Mouse (Mus musculus) c-Kit-positive CD71-positive TER-119-positive erythroid progenitor cells, embryonic 14.5 days (primary cell): ENCODE measurements around the gene Psma6.

ENCODE experiments used
- DNase-seq: peaks from one replicate; pipeline ENCODE4 v3.0.0-alpha.2; 2013; ENCODE audit warnings: low spot score

Gene Psma6

DNA sequence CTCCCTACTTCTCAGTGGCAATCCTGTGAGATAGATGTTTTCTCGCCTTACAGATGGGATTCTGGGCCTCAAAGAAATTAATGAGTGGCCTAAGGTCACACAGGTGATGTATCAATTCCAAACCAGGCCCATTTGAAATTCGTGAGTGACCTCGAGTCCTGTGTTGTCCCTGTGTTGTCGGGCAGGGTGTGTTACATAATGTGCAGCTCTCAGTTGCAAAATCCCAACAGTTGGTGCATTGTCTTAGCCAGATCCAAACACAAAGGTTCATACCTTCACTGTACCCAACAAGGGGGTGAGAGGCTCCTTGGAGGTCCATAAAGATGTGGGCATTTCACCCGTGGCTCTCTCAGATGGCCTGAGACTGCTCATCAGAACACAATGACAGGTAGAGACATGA is 56.4 kb downstream of the Psma6 start:
- DNase-seq: no peak

DNA sequence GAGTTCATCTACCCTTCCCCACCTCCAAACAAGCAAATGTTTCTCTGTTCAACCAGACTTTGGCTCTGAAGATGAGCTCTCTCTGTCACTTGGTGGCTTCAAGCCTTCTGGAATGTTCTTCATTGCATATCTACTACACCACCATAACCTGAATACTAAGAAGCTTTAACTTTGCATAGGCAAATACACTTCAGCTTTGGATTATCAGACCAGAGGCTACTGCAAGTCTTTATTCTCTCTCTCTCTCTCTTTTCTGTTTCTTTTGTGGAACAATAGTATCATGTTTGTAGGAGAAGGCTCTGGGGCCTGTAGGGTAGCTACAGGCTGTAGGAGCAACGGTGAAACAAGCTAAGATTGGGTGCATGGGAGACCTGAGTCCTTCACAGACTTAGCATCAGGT is 58.2 kb downstream of the Psma6 start:
- DNase-seq: no peak

DNA sequence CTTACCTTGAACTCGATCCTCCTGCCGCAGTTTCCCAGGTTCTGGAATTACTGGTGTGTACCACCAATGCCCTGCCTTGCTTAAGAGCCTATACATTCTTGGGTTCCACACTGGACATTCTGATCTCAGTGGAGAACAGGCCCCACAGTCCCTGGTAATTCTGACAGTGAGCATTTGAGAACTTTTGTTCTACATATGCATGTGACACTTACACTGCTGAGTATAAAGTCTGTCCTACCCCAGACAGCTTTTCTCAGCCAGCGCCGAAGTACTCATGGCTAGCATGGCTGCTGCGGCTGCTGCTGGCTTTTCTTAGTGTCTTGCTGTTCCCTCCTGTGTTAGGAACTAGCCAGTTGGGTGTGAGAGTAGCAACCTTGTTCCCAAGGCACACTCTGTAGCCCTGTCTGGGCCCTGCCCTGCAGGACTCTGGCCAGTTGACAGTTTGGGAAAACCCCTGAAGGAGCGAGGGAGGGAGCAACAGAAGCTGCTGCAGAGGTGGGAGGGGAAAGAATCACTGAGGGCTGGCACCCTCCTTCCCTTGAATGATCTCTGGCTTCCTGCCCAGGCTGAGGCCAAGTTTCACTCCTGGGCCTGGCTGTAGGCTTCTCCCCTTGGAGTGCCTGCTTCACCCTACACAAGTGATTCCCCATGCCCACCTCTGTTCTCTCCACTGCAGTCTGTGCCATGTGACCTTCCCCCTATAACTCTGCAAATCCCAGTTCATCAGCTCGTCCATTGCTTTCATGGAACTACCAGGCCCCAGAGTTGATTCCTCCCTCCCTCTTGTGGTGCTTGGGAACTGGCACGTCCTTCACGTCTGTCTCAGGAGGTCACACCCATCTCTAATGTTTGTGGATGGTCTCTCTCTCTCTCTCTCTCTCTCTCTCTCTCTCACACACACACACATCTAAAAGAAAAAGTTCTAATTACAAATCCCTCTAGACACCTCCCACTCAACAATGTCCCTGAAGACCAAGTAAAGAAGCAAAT is 59.1 kb downstream of the Psma6 start:
- DNase-seq: no peak

GRCm38 (mm10) chr12:55444031-55444451 is 60.0 kb downstream of the Psma6 start:
- no peak for DNase-seq

DNA sequence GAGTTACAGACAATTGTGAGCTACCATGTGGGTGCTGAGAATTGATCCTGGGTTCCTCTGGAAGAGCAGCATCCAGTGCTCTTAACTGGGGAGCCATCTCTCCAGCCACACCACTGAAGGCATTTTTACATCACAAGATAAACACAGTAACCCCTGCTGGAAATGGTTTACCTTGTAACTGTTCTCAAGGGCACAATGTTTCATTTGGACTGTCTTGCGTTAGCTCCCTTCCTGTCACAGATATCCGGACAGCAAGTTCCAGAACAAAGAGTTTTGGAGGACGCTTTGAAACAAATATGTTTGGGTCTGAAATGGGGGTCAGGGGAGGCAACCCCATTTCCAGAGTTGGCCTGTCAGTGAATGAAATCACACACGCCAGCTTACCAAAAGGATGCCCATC is 61.6 kb downstream of the Psma6 start:
- DNase-seq: no peak

GRCm38 (mm10) chr12:55446366-55446745 is 62.3 kb downstream of the Psma6 start:
- no peak for DNase-seq

DNA sequence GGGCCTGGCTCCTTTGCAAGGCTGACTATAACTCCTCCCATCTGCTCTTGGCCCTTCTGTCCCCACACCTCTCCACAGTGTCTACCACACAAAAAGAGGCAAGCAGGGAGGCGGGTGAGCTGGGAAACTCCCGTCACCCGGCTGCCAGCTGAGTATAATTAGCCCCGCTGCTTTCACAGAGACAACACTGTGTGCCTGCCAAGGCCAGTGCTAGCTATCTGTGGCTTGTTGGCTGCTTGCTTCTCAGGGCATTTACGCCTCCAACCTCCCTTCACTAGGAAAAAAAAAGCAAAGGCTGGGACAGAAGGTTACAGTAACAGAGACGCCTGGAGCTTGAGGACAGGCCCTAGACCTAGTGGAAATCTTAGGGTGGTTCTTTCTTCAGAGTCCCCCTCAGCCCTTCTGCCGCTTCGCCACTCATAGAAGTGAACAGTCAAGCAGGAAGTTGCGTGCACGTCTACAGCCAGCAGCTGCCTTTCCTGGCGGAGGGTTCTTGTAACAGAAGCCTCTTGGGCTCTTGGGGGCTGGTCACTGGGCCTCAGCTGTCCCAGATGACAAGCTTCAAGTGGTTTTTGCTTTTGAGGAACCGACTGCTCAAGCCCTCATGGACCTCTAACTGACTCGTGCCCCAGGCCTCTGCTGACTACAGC is 62.8 kb downstream of the Psma6 start:
- DNase-seq: no peak

GRCm38 (mm10) chr12:55447396-55447760 is 63.4 kb downstream of the Psma6 start:
- DNase-seq: no peak

GRCm38 (mm10) chr12:55448457-55448856 is 64.4 kb downstream of the Psma6 start:
- DNase-seq: no peak

- DNase-seq: no peak
Measured at GRCm38 (mm10) chr12:55449048-55449447, 65.0 kb downstream of the Psma6 start.

- no peak for DNase-seq
Measured at GRCm38 (mm10) chr12:55450421-55450820, 66.4 kb downstream of the Psma6 start.

GRCm38 (mm10) chr12:55452839-55453238 is 68.8 kb downstream of the Psma6 start:
- DNase-seq: no peak

- no peak for DNase-seq
Measured at GRCm38 (mm10) chr12:55453924-55454323, 69.9 kb downstream of the Psma6 start.

DNA sequence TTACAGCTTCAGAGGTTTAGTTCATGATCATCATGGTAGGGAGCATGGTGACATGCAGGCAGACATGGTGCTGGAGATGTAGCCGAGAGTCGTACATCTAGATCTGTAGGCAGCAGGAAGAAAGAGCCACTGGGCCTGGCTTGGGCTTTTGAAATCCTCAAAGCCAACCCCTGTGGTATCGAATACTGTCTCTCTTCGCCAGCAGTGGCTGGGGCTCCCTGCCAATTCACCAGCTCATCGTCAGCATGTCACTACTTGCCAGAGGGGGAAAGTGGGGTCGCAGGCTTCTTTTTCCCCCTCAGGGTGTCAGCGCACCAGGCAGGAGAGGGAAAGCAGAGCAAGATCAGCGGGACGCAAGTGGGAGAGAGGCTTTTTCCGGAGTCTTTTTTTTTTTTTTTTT is 71.2 kb downstream of the Psma6 start:
- DNase-seq: no peak

DNA sequence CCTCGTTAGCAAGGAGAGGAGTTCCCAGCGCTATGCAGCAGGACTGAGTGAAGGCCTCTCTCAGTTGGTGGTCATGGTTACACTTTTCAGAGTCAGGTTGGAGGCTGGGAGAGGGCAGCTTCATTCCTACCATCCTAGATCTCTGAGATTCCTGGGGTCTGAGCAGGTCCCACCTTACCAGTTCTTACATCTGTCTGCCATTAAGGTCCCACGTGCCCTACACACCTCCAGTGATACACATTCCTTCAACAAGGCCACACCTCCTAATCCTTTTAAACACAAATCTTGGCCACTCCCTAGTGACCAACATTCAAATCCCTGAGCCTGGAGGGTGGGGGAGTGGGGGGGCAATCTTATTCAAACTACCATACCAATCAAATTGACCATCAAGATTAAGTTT is 72.1 kb downstream of the Psma6 start:
- DNase-seq: no peak

GRCm38 (mm10) chr12:55456893-55457292 is 72.9 kb downstream of the Psma6 start:
- no peak for DNase-seq

GRCm38 (mm10) chr12:55459739-55460138 is 75.7 kb downstream of the Psma6 start:
- DNase-seq: no peak

DNA sequence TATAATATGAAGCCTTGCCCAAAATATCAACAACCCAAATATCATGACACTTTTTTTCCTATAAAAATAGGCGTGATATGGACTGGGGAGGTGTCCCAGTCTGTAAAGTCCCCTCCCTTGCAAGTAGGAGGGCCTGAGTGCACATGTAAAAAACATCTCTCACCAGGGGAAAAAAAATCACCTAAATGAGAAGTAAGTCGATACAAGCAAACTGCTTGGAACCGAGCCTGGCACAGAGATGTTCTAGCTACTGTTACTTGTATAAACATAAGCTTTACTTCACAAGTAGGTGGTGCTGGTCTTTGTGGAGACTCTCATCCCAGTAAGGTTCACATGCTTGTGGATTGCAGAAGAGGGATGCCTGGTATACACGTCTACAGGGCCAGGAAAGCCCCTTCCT is 76.9 kb downstream of the Psma6 start:
- DNase-seq: no peak

DNA sequence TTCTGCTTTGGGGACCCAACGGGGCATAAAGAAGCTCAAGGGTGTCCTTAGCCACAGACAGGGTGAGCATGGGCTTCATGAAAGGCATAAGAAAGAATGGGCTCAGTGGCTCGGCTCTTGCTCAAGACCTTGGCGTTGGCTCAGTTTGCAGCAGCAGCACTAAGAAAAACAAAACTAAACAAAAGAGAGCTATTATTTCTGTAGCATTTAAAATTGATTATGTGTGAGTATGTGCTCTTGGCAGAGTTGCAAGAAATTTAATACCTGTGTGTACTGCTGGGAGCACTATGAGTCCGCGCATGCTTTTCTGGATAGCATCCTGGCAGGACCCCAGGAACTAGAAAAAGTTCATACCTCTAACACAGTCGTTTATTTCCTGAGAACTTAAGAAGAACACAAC is 77.7 kb downstream of the Psma6 start:
- DNase-seq: no peak

DNA sequence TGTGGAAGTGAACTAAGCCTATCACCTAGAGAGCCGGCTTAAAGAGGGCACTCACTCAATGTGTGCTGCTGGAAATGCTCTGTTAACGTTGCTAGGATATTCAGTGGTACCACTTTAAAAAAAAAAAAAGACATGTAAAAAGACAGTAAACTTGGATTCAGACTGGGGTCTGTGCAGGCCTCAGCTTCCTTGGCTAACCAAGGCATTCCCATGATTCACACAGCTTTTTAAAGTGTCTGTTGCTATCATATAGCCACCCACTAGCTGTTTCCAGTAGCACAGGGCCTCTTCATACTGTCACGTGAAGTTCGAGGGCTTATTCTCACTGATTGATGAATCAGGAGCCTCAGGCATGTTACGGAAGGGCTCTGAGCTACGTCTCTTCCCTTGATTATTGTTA is 78.4 kb downstream of the Psma6 start:
- no peak for DNase-seq

DNA sequence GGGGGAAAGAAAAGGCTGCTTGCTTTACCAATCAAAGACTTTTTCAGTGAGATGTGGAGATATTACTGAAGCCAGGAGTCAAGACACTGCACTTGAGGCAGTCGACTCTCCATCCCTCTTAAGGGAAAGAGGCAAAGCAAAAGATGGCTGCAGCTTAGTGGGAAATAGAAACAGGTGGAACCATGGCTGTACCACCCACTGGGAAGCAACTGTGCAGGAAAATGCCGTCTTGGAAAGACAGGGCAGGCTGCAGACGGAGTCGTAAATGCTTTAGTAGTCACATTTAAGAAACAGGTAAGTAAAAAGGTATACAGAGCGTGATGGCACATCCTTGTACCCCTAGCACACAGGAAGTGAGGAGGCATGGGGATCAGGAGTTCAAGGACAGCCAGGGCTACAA is 79.1 kb downstream of the Psma6 start:
- no peak for DNase-seq

GRCm38 (mm10) chr12:55463992-55464845 is 80.2 kb downstream of the Psma6 start:
- no peak for DNase-seq
